Mouse (Mus musculus) myocyte (in vitro differentiated cells): ENCODE measurements around the gene Olfr193. TPM values are rescaled to one million over a fixed set of nuclear protein-coding genes. Genes with fewer than 3 reads are reported as not detected.

Experiments
- H3K27me3 ChIP-seq: one replicate; pipeline ENCODE4 v1.6.1; 2011; ENCODE audit not compliant: control insufficient read depth, insufficient read depth, insufficient read length
- H3K36me3 ChIP-seq: one replicate; pipeline ENCODE4 v1.6.1; 2011; ENCODE audit not compliant: control insufficient read depth, insufficient read depth
- H3K4me2 ChIP-seq: one replicate; pipeline ENCODE4 v1.6.1; 2011; ENCODE audit warnings: low read depth, control low read depth
- H3K4me3 ChIP-seq: one replicate; pipeline ENCODE4 v1.5.1; 2011; ENCODE audit warnings: mild to moderate bottlenecking, control low read depth, moderate library complexity
- H3K79me2 ChIP-seq: one replicate; pipeline ENCODE4 v1.6.1; 2011; ENCODE audit not compliant: control insufficient read depth, insufficient read depth
- H3ac ChIP-seq: one replicate; pipeline ENCODE4 v1.6.1; 2011; ENCODE audit not compliant: control insufficient read depth, insufficient read length
- CEBPB ChIP-seq: IDR thresholded peaks from 2 replicates; pipeline ENCODE4 v1.6.1; 2011; ENCODE audit warnings: mild to moderate bottlenecking, moderate library complexity; ENCODE audit not compliant: poor library complexity, insufficient read depth, severe bottlenecking
- E2F4 ChIP-seq: IDR thresholded peaks from one replicate; pipeline ENCODE4 v1.6.1; 2011; ENCODE audit warnings: mild to moderate bottlenecking, control low read depth, moderate library complexity; ENCODE audit not compliant: insufficient read depth
- MAX ChIP-seq: IDR thresholded peaks from one replicate; pipeline ENCODE4 v1.6.1; 2011; ENCODE audit warnings: low read depth, mild to moderate bottlenecking, control low read depth
- MYOD1 ChIP-seq, 3 experiments: IDR thresholded peaks; one replicate each; pipeline ENCODE4 v1.6.1; 2011; ENCODE audit warnings: control low read depth in 2 of 3, low read depth in 2 of 3, mild to moderate bottlenecking in 2 of 3, moderate library complexity in 1 of 3; ENCODE audit not compliant: insufficient read length in 2 of 3, control insufficient read depth in 1 of 3
- MYOG ChIP-seq, 3 experiments: IDR thresholded peaks; one replicate each; pipeline ENCODE4 v1.6.1; 2011; ENCODE audit warnings: control low read depth in 2 of 3, low read depth in 2 of 3, mild to moderate bottlenecking in 2 of 3; ENCODE audit not compliant: insufficient read length in 2 of 3, control insufficient read depth in 1 of 3, insufficient read depth in 1 of 3
- POLR2A ChIP-seq: IDR thresholded peaks from one replicate; pipeline ENCODE4 v1.6.1; 2011; ENCODE audit warnings: low read depth, mild to moderate bottlenecking, control low read depth, moderate library complexity; ENCODE audit not compliant: insufficient read length
- POLR2AphosphoS2 ChIP-seq: IDR thresholded peaks from one replicate; pipeline ENCODE4 v1.6.1; 2011; ENCODE audit warnings: low read depth, control low read depth; ENCODE audit not compliant: insufficient read length
- REST ChIP-seq: IDR thresholded peaks from one replicate; pipeline ENCODE4 v1.6.1; 2011; ENCODE audit warnings: mild to moderate bottlenecking, control low read depth, moderate library complexity; ENCODE audit not compliant: insufficient read depth, insufficient read length
- SRF ChIP-seq: IDR thresholded peaks from one replicate; pipeline ENCODE4 v1.6.1; 2011; ENCODE audit warnings: low read depth; ENCODE audit not compliant: control insufficient read depth, insufficient read length
- TCF12 ChIP-seq: IDR thresholded peaks from one replicate; pipeline ENCODE4 v1.6.1; 2011; ENCODE audit warnings: mild to moderate bottlenecking, control low read depth; ENCODE audit not compliant: poor library complexity, insufficient read depth, severe bottlenecking
- TCF3 ChIP-seq: IDR thresholded peaks from one replicate; pipeline ENCODE4 v1.6.1; 2011; ENCODE audit warnings: low read depth, control low read depth; ENCODE audit not compliant: insufficient read length
- USF1 ChIP-seq: IDR thresholded peaks from one replicate; pipeline ENCODE4 v1.6.1; 2011; ENCODE audit warnings: low read depth, mild to moderate bottlenecking, control low read depth, moderate library complexity
- polyA plus RNA-seq: library from polyadenylated mRNA; unstranded; fragments of >200 nt; fragmentation: generic; extraction: Trizol; gene quantifications from one replicate; pipeline ENCODE4 v1.2.1, GENCODE M21; 2012; ENCODE audit warnings: missing spikeins

The Olfr193 gene
- polyA plus RNA-seq, result not detected

GRCm38 (mm10) chr16:59111781-59112180 lies at the start of gene Olfr193:
Olfr193 (minus strand) TSS chr16:59111881.
- no peak within 1 kb of the TSS for H3K4me2 ChIP-seq
- TF ChIP-seq MAX (no peak), MYOG (IDR thresholded peaks at IDR 0.05; ENCODE audit: control insufficient read depth in 1 of 3, insufficient read depth in 1 of 3, insufficient read length in 2 of 3, low read depth in 2 of 3) (no peak), TCF12 (no peak), E2F4 (no peak)
- no peaks in the 10 kb centered on the region for H3K79me2 ChIP-seq

GRCm38 (mm10) chr16:59151996-59152395 lies 40.3 kb upstream of the Olfr193 start:
- TF ChIP-seq POLR2AphosphoS2 (no peak), TCF12 (no peak), USF1 (no peak), REST (no peak), CEBPB (no peak), SRF (no peak), MYOG (IDR thresholded peaks at IDR 0.05; ENCODE audit: control insufficient read depth in 1 of 3, insufficient read depth in 1 of 3, insufficient read length in 2 of 3, low read depth in 2 of 3) (no peak)
- H3ac ChIP-seq, result no peak overlapping the region
- H3K4me3 ChIP-seq, result no peak overlapping the region
- no peaks in the 10 kb centered on the region for H3K27me3 ChIP-seq
- no peak overlapping the region for H3K4me2 ChIP-seq
- no peaks in the 10 kb centered on the region for H3K79me2 ChIP-seq
- H3K36me3 ChIP-seq, result no peaks in the 10 kb centered on the region

More at GRCm38 (mm10) chr16:59111781-59112180, at the start of gene Olfr193:
- no peak within 1 kb of the TSS for H3ac ChIP-seq
- no peak within 1 kb of the TSS for H3K4me3 ChIP-seq
- H3K27me3 ChIP-seq, result no peaks in the 10 kb centered on the region
- no peaks in the 10 kb centered on the region for H3K36me3 ChIP-seq

GRCm38 (mm10) chr16:59146746-59147145 lies 35.1 kb upstream of the Olfr193 start, which contains the start of gene Olfr195:
Olfr195 (plus strand) TSS chr16:59147046.
- no peaks in the 10 kb centered on the region for H3K36me3 ChIP-seq
- TF ChIP-seq TCF12 (no peak), POLR2A (no peak), SRF (no peak), MAX (no peak), POLR2AphosphoS2 (no peak), E2F4 (no peak), TCF3 (no peak), MYOD1 (IDR thresholded peaks at IDR 0.05; ENCODE audit: control insufficient read depth in 1 of 3, insufficient read length in 2 of 3, low read depth in 2 of 3) (no peak), CEBPB (no peak), USF1 (no peak)
- H3K79me2 ChIP-seq, result no peaks in the 10 kb centered on the region
- H3K27me3 ChIP-seq, result no peaks in the 10 kb centered on the region
- no peak within 1 kb of the TSS for H3K4me3 ChIP-seq
- H3ac ChIP-seq, result no peak within 1 kb of the TSS
- no peak within 1 kb of the TSS for H3K4me2 ChIP-seq

- no peak overlapping the region for H3ac ChIP-seq
- H3K36me3 ChIP-seq, result no peaks in the 10 kb centered on the region
- H3K27me3 ChIP-seq, result no peaks in the 10 kb centered on the region
- no peak overlapping the region for H3K4me2 ChIP-seq
- TF ChIP-seq TCF12 (no peak), TCF3 (no peak)
- no peaks in the 10 kb centered on the region for H3K79me2 ChIP-seq
- H3K4me3 ChIP-seq, result no peak overlapping the region
Measured at GRCm38 (mm10) chr16:59141105-59141504, 29.4 kb upstream of the Olfr193 start.

GRCm38 (mm10) chr16:59130740-59131139 lies 19.1 kb upstream of the Olfr193 start:
- Histone ChIP-seq H3K27me3 (no peaks in the 10 kb centered on the region), H3ac (no peak overlapping the region), H3K4me2 (no peak overlapping the region), H3K36me3 (no peaks in the 10 kb centered on the region), H3K79me2 (no peaks in the 10 kb centered on the region), H3K4me3 (no peak overlapping the region)
- TF ChIP-seq MYOD1 (IDR thresholded peaks at IDR 0.05; ENCODE audit: control insufficient read depth in 1 of 3, insufficient read length in 2 of 3, low read depth in 2 of 3), result no peak
- TF ChIP-seq POLR2A, result no peak
- no peak for TF ChIP-seq TCF3
- TF ChIP-seq E2F4, result no peak
- TF ChIP-seq TCF12, result no peak
- no peak for TF ChIP-seq POLR2AphosphoS2
- no peak for TF ChIP-seq SRF
- TF ChIP-seq CEBPB, result no peak
- no peak for TF ChIP-seq REST
- no peak for TF ChIP-seq MYOG (IDR thresholded peaks at IDR 0.05; ENCODE audit: control insufficient read depth in 1 of 3, insufficient read depth in 1 of 3, insufficient read length in 2 of 3, low read depth in 2 of 3)
- TF ChIP-seq MAX, result no peak
- no peak for TF ChIP-seq USF1
